Mouse (Mus musculus) cerebellum, adult 9-11 months (tissue): ENCODE results near the gene Prkacb.
A peak's percentile ranks its signal among the peaks of the same experiment; 100 is the strongest.

Experiments used
- DNase-seq: peaks from one replicate; pipeline ENCODE4 v3.0.0; 2022

Gene Prkacb

DNA sequence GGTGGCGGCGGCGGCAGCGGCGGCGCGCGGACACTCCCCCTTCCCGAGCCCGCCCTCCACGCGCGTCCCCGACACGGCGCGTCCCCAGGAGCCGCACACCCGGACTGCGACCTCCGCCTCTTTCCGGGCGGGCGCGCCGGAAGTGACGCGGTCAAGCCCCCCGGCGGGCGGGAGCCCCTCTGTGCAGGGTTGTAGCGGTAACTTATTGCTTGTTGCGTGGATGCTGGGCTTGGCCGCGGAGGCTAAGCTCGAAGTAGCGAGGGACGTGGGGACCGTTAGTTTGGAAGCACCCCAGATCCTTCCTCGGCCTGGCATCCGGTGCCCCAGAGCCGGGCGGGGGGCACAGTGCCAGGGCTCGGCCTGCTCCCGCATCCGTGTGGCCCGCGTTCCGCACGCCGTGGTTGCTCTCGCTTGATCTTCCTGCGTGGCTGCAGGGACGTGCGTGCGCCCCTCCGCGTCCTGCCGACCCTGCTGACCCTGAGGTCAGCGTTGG lies at the start of gene Prkacb:
Prkacb (minus strand) TSS at position 90 of the 493 bp plus-strand sequence.
- DNase-seq: peak; percentile 93

GRCm38 (mm10) chr3:146860308-146860707 lies 47.5 kb upstream of the Prkacb start:
- no peak for DNase-seq

GRCm38 (mm10) chr3:146857373-146857772 lies 44.6 kb upstream of the Prkacb start:
- DNase-seq: no peak

- DNase-seq: no peak
Observed at GRCm38 (mm10) chr3:146854473-146855087, 41.8 kb upstream of the Prkacb start.

DNA sequence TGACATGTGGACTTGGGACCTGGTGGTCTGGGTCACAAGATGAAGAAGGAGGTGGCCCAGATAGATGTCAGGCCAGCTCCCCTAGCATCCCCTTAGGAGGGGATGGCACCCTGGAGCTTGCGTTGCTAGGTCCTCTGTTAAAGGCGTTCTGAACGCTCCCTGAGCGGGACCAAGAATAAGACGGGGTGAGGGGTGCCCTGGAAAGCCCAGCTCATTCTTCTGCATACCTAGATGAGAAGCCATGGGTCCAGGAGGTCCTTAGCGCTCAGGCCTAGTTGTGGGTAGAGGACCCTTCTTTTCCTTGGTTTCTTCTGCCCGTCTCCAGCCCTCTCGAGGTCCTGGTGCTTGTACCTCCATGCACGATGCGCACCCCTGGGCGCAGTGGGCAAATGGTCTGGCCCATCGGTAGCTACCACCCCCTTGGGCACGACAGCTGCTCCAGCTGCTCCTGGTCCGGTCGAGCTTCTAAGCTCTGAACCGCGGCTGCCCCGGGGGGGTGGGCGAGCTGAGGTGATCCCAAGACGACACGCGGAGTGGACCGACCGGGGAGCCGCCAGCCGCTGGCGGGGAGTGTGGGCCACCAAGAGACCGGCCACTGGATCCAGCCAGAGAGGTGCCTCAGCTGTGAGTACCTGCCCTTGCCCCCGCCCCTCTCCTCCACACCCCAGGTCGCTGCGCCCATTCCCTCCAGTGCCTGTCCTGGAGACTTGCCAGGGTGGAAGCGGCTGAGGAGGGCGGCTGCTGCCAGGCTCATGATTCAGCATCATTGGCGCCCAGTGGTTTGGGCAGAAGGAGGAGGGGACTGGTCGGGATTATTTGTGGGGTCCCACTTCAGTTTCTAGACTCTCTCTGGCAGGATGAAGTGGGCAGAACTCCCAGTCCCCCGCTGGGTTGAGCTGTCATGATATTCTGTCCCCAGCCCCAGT lies 39.4 kb upstream of the Prkacb start, which contains the start of gene Ttll7:
Ttll7 (plus strand) TSS at position 402 of the 926 bp plus-strand sequence.
- peak; percentile 86 for DNase-seq

- DNase-seq: no peak
Observed at GRCm38 (mm10) chr3:146849360-146849759, 36.6 kb upstream of the Prkacb start.

DNA sequence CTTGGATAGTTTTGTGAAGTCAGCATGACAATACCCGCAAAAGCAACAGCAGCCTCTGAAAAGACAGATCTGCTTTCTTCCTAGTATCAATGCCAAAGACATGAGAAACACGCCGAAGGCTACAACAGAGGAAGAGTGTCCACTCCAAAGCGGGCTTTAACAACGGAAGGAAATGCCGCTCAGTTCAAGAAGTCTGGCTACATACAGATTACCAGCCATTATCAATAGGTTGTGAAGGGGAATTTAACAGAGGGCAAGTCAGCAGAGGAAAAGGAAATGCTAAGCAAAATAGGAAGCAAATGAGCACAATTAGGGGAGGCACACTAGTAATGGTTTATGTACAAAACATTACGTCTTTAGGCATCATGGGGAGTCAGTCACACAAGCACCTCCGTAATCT lies 35.3 kb upstream of the Prkacb start:
- no peak for DNase-seq

DNA sequence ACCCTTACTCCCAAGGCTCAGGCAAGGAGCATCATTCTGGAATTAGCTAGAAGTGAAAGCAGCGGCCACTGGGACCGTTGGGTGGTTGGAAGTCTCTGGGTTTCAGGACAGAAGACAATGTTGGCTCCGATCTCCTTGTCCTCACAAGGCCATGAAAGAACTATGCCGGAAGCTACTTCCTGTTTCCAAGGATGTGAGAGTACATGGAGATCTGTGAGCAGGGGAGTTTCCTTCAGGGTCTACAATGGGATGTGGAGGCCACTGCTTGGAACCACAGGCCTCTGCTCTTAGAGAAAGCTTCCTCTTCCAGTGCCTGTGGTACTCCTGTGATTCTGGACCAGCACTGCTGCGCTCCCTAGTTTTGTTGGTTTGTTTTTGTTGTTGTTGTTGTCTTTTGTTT lies 33.4 kb upstream of the Prkacb start:
- no peak for DNase-seq

GRCm38 (mm10) chr3:146843470-146843869 lies 30.7 kb upstream of the Prkacb start:
- DNase-seq: no peak

DNA sequence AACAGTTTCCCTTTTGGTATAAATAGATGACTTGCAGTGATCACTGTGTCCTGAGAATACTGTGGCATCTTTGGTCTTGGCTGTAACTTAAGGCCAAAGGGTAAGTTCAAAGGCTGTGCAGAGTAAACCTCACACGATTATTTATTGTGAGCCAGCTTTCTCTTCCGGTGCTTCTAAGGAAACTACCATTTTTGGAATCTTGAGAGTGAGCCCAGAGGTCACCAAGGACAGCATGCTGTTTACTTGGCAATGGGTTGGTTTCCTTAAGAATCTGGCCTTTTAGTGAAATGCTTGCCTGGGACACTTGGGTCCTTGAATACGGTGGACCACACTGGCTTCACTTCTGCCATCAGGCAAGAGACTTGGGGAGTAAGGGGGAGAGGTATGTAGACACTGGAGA lies 30.0 kb upstream of the Prkacb start:
- no peak for DNase-seq

DNA sequence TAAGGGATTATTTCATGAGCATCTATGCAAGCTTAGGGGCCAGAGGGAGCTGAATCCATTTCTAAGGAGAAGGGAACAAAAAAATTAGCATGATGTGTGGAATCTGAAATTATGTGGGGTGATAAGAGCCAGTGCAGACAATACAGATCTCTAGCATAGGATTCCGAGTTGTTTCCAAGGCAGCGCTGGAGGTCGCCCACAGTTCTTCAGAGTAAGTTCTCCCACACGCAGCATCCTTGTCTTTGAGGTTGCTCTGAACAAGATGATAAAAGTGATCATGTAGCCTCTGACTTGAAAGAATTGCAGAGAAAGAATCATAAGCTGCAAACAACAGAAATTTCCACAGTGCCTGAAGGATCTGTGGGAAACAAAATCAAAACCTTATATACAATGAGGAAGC lies 7.9 kb upstream of the Prkacb start:
- DNase-seq: no peak

DNA sequence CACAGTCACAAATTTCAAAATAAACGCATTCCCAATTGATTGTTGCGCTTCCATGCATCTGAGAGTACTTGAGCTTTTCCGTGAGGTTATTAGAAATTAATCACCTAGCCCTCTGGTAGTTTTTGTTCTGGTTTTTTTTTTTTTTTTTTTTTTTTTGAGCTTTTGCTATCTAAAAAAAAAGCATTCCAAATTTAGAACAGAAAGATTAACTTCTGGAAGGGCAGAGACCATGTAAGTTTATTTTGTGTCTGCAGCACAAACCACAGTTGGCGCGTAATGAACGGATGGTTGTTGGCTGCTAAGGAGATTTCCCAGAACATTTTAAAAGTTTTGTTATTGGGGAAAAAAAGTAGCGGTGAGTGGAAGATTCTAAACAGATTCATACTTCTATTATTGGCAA lies 834 bp upstream of the Prkacb start:
- DNase-seq: peak; percentile 9

DNA sequence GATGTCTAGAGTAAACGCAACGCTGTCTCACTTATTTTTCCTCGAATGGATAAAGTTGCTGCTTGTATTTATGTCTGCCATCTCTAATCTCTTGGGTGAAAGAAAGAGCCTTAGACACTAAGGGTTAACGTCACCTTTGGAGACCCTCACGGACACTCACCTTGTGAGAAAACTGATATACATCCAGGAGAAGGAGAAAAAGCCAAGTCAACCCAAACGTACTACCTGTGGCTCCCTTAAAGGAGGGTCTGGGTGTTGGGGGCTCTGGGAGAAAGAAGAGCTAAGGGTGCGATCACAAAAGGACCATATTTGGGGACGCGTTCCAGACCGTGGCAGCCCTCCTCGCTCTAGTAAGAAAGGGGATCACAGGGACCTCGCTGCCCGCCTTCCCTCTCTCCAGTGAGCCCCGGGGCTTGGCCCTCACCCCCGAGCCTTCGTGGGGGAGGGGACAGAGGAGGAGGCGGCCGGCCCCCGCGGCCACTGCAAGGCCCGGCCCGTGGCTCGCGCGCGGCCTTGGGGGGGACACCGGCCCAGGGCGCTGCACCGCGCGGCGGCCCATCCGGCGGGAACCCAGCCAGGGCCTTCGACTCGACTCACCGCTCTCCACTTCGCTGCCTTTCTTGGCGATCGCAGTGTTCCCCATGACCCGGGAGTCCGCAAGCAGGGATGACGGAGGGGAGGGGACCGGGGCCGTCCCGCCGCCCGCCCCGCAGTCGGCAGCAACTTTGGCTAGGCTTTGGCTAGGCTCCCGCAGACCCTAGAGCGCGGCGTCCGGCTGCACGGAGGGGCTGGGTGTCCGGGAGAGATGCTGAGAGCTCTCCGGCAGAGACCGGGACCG lies 530 bp downstream of the Prkacb start:
- no peak for DNase-seq

DNA sequence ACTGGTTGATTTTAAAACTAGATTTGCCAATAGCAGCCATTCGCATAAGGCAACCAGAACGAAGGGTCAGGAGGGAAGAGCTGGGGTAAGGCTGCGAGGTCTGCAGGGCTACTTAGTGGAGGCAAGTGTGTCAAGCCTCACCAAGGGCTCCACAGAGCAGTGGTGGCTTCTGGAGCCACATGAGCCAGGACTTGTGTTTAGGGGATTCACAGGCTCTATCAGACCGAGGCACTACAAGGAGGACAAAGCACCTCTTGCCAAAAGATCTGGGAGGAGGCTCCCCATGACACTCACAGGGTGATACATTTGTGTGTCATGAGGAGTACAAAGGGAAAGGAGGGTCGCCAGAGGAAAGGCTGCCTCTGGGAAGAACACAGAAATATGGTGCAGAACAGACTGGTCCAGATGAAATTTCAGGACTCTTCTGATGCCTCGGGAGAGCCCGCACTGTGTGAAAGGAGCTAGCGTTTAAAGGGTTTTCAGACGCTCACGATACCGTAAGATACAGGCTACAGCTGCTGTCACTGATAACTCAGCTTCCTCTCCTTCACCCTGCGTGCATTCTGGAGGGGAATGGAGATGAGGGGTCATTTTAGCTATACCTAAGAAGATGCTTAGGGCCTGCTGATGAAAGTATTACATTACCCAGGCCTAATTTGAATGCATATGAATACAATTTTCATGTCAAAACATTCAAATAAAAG lies 19.1 kb downstream of the Prkacb start:
- DNase-seq: no peak

- no peak for DNase-seq
Observed at GRCm38 (mm10) chr3:146792144-146792748, 20.5 kb downstream of the Prkacb start.

- no peak for DNase-seq
Observed at GRCm38 (mm10) chr3:146784233-146784632, 28.6 kb downstream of the Prkacb start.

GRCm38 (mm10) chr3:146783645-146784225 lies 29.1 kb downstream of the Prkacb start:
- no peak for DNase-seq

DNA sequence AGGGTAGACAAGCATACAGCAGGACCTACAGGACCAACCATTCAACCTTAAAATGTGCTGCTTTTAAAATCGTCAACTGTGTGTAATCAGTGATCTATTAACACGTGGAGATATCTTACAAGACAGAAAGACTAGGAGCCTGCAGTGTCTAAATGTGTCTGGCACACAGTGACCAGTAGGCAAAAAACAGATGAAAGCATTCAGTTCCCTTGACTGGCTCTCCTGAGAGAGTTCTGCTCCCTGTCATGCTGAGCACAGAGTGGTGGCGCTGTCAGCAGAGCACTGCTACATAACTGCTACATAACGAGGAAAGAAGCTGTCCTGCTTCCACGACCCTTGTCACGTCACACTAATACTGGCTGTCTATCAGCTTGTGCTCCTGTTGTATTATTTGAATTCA lies 30.2 kb downstream of the Prkacb start:
- no peak for DNase-seq

- DNase-seq: no peak
Observed at GRCm38 (mm10) chr3:146781131-146781530, 31.7 kb downstream of the Prkacb start.

DNA sequence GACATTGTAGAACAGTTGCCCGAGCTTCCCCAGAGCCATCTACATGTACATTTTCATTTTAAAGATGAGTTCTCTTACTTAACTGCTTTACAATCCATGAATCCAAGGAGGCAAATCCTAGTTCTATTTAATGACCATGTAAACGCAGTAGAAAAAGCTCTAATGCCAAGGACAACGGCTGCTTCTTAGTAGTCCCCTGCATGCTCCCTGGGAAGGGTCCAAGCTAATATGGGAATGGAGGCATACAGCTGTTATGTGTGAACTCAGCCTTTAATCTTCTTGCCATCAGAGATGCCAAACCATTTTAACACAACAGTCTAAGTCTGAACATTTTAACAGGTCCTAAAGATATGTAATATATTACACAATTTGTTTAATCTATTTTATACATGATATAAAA lies 32.5 kb downstream of the Prkacb start:
- no peak for DNase-seq

DNA sequence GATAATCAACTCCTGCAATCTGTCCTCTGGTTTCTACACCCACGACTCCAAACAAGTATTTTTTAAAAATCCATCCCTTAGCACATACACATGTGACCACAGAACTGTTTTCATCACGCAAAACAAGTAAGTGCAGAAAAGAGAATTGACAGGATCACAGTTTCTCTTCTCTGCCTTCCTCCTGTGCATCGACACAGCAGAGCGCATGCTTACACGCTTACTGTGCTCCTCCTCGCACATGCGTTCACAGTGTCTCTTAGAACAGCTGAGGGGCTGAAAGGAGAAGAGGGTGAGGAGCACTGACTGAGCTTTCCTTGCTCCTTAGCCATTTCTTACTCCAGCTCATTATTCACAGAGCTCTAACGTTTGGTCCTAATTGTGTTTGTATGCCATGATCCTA lies 33.9 kb downstream of the Prkacb start:
- DNase-seq: no peak

DNA sequence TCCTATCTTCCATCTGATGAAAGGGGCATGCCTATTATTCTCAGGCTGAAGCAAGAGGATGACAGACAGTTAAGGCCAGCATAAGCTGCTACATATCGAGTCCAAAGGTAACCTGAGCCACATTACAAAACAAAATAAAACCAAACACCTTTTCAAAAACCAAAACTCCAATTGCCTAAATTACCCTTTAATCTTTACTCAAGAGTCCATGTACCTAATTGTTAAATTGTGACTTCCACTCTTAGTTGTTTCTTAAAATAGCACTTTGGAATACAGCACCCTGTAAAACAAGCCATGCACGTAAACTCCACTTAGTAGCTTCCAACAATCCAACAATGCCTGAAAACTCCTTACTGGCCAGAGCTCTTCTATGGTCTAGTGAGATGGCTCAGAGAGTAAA lies 34.3 kb downstream of the Prkacb start:
- DNase-seq: no peak
